Mouse (Mus musculus) CH12.LX (cell line): ENCODE measurements around the gene Csnk2a1.

ENCODE experiments used
- GABPA ChIP-seq: IDR thresholded peaks from 2 replicates; pipeline ENCODE4 v1.6.1; 2012; ENCODE audit warnings: low read depth, low read length, improper control_type of control experiment, inconsistent platforms; ENCODE audit not compliant: insufficient replicate concordance
- MAFK ChIP-seq: IDR thresholded peaks from 2 replicates; pipeline ENCODE4 v1.6.1; 2011; ENCODE audit warnings: low read length, improper control_type of control experiment; ENCODE audit not compliant: insufficient replicate concordance
- TBP ChIP-seq: conservative IDR thresholded peaks from 2 replicates; pipeline ENCODE4 v1.6.1; 2011; ENCODE audit warnings: low read depth, low read length, improper control_type of control experiment
- ZNF384 ChIP-seq: IDR thresholded peaks from 2 replicates; pipeline ENCODE4 v1.6.1; 2012; ENCODE audit warnings: low read depth, low read length, improper control_type of control experiment, inconsistent platforms

DNA sequence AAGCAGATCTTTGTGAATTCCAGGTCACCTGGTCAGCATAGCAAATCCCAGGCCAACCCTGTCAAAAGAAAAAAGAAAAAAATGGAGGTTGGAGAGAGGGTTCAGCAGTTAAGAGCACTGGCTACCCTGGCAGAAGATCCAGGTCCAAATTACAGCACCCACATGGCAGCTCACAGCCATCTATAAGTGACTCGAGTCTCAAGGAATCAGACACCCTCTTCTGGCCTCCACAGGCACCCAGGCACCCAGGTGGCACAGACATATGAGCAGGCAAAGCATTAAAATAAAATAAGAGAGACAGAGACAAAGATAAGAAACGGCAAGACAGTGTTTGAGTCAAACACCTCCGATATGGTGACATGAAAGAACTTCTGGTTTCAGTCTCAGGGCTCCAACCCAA lies 29.7 kb upstream of the Csnk2a1 start:
- TF ChIP-seq TBP (no peak), GABPA (no peak), ZNF384 (no peak), MAFK (no peak)
